Mouse (Mus musculus) cortical plate, adult 2 months (tissue): Measurements from ENCODE around the gene Thrb.

Experiments
- CTCF ChIP-seq: fragments of 200-500 bp; IDR thresholded peaks from 2 replicates; pipeline ENCODE4 v1.5.1; 2011; ENCODE audit warnings: mild to moderate bottlenecking, control low read depth, low read length; ENCODE audit not compliant: insufficient read depth; ENCODE audit errors: extremely low read depth
- POLR2A ChIP-seq: fragments of 200-500 bp; IDR thresholded peaks from 2 replicates; pipeline ENCODE4 v1.6.1; 2011; ENCODE audit warnings: mild to moderate bottlenecking, low read length, control low read depth; ENCODE audit not compliant: insufficient read depth; ENCODE audit errors: extremely low read depth

DNA sequence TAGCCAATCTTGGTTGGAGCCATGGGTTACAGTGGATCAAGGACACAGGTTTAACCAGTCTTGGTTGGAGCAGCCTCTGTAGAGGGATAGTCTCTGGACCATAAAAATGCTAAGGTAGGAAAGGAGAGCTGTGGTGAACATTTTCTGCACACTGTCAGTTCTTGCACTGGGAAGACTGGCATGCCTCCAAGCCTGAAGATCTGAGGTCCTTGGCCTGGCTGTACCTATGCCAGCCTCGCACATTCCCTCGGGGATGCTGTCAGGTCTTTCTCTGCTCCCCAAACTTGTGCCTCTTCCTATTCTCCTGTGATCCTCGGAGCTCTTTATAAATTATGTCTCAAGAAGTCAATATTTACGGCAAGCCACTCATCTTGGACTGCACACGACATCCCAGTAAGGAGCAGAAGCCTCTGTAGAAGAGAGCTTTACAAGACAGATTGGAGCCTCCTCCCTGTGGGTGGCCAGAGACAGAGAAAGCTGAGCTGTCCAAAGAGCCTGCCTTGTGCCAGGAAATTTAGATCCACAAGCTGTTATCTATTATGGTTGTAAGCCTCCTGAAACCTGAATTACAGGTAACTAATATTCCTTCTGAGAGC, 199.8 kb downstream of the Thrb start:
- no peak for TF ChIP-seq POLR2A
- no peak for TF ChIP-seq CTCF
